Mouse (Mus musculus): Measurements from ENCODE around the gene Ppil1. TPM values are rescaled to one million over a fixed set of nuclear protein-coding genes. Genes with fewer than 3 reads are reported as not detected.

Ppil1 gene
- polyA plus RNA-seq, 1 experiment, result 30.1 TPM

- no peak overlapping the region for H3K4me3 ChIP-seq
- no peak overlapping the region for H3K4me2 ChIP-seq (ENCODE audit: low read depth)
- H3K79me2 ChIP-seq (ENCODE audit: control insufficient read depth, insufficient read depth), result no peaks in the 10 kb centered on the region
- H3K36me3 ChIP-seq (ENCODE audit: control insufficient read depth, insufficient read depth), result no peaks in the 10 kb centered on the region
- H3K27me3 ChIP-seq (ENCODE audit: control insufficient read depth, insufficient read depth, insufficient read length), result peaks cover 73% of the 10 kb centered on the region
- no peak overlapping the region for H3ac ChIP-seq (ENCODE audit: control insufficient read depth, insufficient read length)
- TF ChIP-seq POLR2AphosphoS2 (IDR thresholded peaks at IDR 0.05; ENCODE audit: insufficient read length, low read depth), result no peak
- TF ChIP-seq POLR2A (IDR thresholded peaks at IDR 0.05; ENCODE audit: insufficient read length, low read depth), result no peak
- no peak for TF ChIP-seq SRF (IDR thresholded peaks at IDR 0.05; ENCODE audit: control insufficient read depth, insufficient read length, low read depth)
These were observed 43.4 kb downstream of the Ppil1 start for GRCm38 (mm10) chr17:29220631-29221030.

DNA sequence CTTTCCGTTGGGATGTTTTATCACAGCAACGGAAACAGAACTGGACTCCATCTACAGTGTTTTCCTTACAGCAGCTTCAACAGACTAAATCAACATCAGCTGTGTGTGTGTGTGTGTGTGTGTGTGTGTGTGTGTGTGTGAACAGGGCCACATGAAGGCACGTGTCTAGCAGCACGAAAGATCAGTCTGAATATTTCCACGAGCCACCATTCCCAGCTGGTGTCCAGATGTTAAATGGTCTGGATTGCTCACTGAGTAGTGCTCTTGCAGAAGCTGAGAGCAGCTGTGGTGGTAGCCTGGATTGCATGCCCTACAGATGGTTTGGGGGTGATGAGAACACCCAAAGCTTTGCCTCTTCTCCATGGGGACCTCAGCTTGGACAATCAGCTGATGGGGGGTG lies 46.0 kb downstream of the Ppil1 start:
- H3ac ChIP-seq (ENCODE audit: control insufficient read depth, insufficient read length), result no peak overlapping the region
- H3K27me3 ChIP-seq (ENCODE audit: control insufficient read depth, insufficient read depth, insufficient read length), result peaks cover 79% of the 10 kb centered on the region
- H3K4me2 ChIP-seq (ENCODE audit: low read depth), result no peak overlapping the region
- no peaks in the 10 kb centered on the region for H3K79me2 ChIP-seq (ENCODE audit: control insufficient read depth, insufficient read depth)
- H3K36me3 ChIP-seq (ENCODE audit: control insufficient read depth, insufficient read depth), result no peaks in the 10 kb centered on the region
- H3K4me3 ChIP-seq, result no peak overlapping the region
- TF ChIP-seq MAX (IDR thresholded peaks at IDR 0.05; ENCODE audit: low read depth), result no peak
- TF ChIP-seq MYOG (IDR thresholded peaks at IDR 0.05; ENCODE audit: control insufficient read depth in 1 of 3, insufficient read depth in 1 of 3, insufficient read length in 2 of 3, low read depth in 2 of 3), result no peak
- TF ChIP-seq POLR2AphosphoS2 (IDR thresholded peaks at IDR 0.05; ENCODE audit: insufficient read length, low read depth), result no peak

DNA sequence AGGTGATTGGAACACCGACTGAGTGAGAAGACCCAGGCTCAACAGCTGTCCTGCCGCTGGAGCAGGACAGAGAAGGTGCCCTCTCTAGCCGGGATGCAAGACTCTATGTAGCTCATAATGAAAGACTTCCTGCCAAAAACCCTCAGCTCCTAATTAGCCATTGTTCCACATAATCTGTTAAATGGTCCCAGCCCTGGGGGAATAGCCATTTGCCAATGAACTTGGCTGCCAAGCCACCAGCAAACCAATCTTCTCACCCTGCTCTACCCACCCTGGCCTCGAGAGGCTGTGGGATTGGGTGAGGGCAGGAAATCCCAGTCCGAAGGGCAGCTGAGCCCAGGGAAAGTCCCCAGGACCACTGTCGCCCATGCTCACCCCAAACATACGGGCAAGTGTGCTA lies 47.9 kb downstream of the Ppil1 start:
- no peak overlapping the region for H3K4me2 ChIP-seq (ENCODE audit: low read depth)
- TF ChIP-seq REST (IDR thresholded peaks at IDR 0.05; ENCODE audit: insufficient read depth, insufficient read length), result no peak
- no peak for TF ChIP-seq E2F4 (IDR thresholded peaks at IDR 0.05; ENCODE audit: insufficient read depth)
- no peak for TF ChIP-seq CEBPB (IDR thresholded peaks at IDR 0.05; ENCODE audit: insufficient read depth, poor library complexity, severe bottlenecking)
- TF ChIP-seq TCF12 (IDR thresholded peaks at IDR 0.05; ENCODE audit: insufficient read depth, poor library complexity, severe bottlenecking), result no peak

GRCm38 (mm10) chr17:29214655-29215054 lies 49.3 kb downstream of the Ppil1 start:
- Histone ChIP-seq H3K4me2 (ENCODE audit: low read depth) (no peak overlapping the region), H3K4me3 (no peak overlapping the region), H3K27me3 (ENCODE audit: control insufficient read depth, insufficient read depth, insufficient read length) (peaks cover 77% of the 10 kb centered on the region), H3ac (ENCODE audit: control insufficient read depth, insufficient read length) (no peak overlapping the region), H3K36me3 (ENCODE audit: control insufficient read depth, insufficient read depth) (no peaks in the 10 kb centered on the region), H3K79me2 (ENCODE audit: control insufficient read depth, insufficient read depth) (no peaks in the 10 kb centered on the region)
- TF ChIP-seq POLR2AphosphoS2 (IDR thresholded peaks at IDR 0.05; ENCODE audit: insufficient read length, low read depth) (no peak), MYOG (IDR thresholded peaks at IDR 0.05; ENCODE audit: control insufficient read depth in 1 of 3, insufficient read depth in 1 of 3, insufficient read length in 2 of 3, low read depth in 2 of 3) (no peak), CEBPB (IDR thresholded peaks at IDR 0.05; ENCODE audit: insufficient read depth, poor library complexity, severe bottlenecking) (no peak), TCF3 (IDR thresholded peaks at IDR 0.05; ENCODE audit: insufficient read length, low read depth) (no peak), MAX (IDR thresholded peaks at IDR 0.05; ENCODE audit: low read depth) (no peak), REST (IDR thresholded peaks at IDR 0.05; ENCODE audit: insufficient read depth, insufficient read length) (no peak), MYOD1 (IDR thresholded peaks at IDR 0.05; ENCODE audit: control insufficient read depth in 1 of 3, insufficient read length in 2 of 3, low read depth in 2 of 3) (no peak), POLR2A (IDR thresholded peaks at IDR 0.05; ENCODE audit: insufficient read length, low read depth) (no peak), USF1 (IDR thresholded peaks at IDR 0.05; ENCODE audit: low read depth) (no peak), TCF12 (IDR thresholded peaks at IDR 0.05; ENCODE audit: insufficient read depth, poor library complexity, severe bottlenecking) (no peak), SRF (IDR thresholded peaks at IDR 0.05; ENCODE audit: control insufficient read depth, insufficient read length, low read depth) (no peak), E2F4 (IDR thresholded peaks at IDR 0.05; ENCODE audit: insufficient read depth) (no peak)

More for the DNA sequence above, 47.9 kb downstream of the Ppil1 start:
- Histone ChIP-seq H3K4me3 (no peak overlapping the region), H3K79me2 (ENCODE audit: control insufficient read depth, insufficient read depth) (no peaks in the 10 kb centered on the region), H3K36me3 (ENCODE audit: control insufficient read depth, insufficient read depth) (no peaks in the 10 kb centered on the region), H3ac (ENCODE audit: control insufficient read depth, insufficient read length) (no peak overlapping the region), H3K27me3 (ENCODE audit: control insufficient read depth, insufficient read depth, insufficient read length) (peaks cover 75% of the 10 kb centered on the region)

DNA sequence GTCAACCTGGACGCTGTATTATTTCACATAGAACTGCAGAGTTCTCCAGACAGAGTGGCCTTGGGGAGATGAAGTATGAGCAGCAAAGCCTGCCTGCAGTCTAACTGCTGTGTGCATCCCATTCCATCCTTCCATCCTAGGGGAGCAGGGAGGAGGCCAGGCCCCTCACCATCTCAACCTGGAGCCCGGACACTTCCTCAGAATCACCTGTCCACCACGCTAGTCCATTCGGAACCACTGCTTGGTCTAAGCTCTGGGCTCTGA lies 49.9 kb downstream of the Ppil1 start:
- TF ChIP-seq USF1 (IDR thresholded peaks at IDR 0.05; ENCODE audit: low read depth), result no peak
- no peak for TF ChIP-seq REST (IDR thresholded peaks at IDR 0.05; ENCODE audit: insufficient read depth, insufficient read length)
- no peak for TF ChIP-seq MAX (IDR thresholded peaks at IDR 0.05; ENCODE audit: low read depth)
- TF ChIP-seq POLR2AphosphoS2 (IDR thresholded peaks at IDR 0.05; ENCODE audit: insufficient read length, low read depth), result no peak
- no peak for TF ChIP-seq POLR2A (IDR thresholded peaks at IDR 0.05; ENCODE audit: insufficient read length, low read depth)
- TF ChIP-seq CEBPB (IDR thresholded peaks at IDR 0.05; ENCODE audit: insufficient read depth, poor library complexity, severe bottlenecking), result no peak
- TF ChIP-seq TCF12 (IDR thresholded peaks at IDR 0.05; ENCODE audit: insufficient read depth, poor library complexity, severe bottlenecking), result no peak
- no peak for TF ChIP-seq SRF (IDR thresholded peaks at IDR 0.05; ENCODE audit: control insufficient read depth, insufficient read length, low read depth)
- TF ChIP-seq MYOD1 (IDR thresholded peaks at IDR 0.05; ENCODE audit: control insufficient read depth in 1 of 3, insufficient read length in 2 of 3, low read depth in 2 of 3), result no peak
- no peak for TF ChIP-seq TCF3 (IDR thresholded peaks at IDR 0.05; ENCODE audit: insufficient read length, low read depth)
- no peak for TF ChIP-seq MYOG (IDR thresholded peaks at IDR 0.05; ENCODE audit: control insufficient read depth in 1 of 3, insufficient read depth in 1 of 3, insufficient read length in 2 of 3, low read depth in 2 of 3)
- TF ChIP-seq E2F4 (IDR thresholded peaks at IDR 0.05; ENCODE audit: insufficient read depth), result no peak
- H3K36me3 ChIP-seq (ENCODE audit: control insufficient read depth, insufficient read depth), result no peaks in the 10 kb centered on the region
- no peak overlapping the region for H3ac ChIP-seq (ENCODE audit: control insufficient read depth, insufficient read length)
- no peak overlapping the region for H3K4me2 ChIP-seq (ENCODE audit: low read depth)
- H3K79me2 ChIP-seq (ENCODE audit: control insufficient read depth, insufficient read depth), result no peaks in the 10 kb centered on the region
- no peak overlapping the region for H3K4me3 ChIP-seq
- peaks cover 73% of the 10 kb centered on the region for H3K27me3 ChIP-seq (ENCODE audit: control insufficient read depth, insufficient read depth, insufficient read length)

Measured in myocyte (in vitro differentiated cells).